Mouse (Mus musculus) liver, adult 2 months (tissue): ENCODE data around the gene D030056L22Rik.

Source experiments
- CTCF ChIP-seq: fragments of 200-500 bp; IDR thresholded peaks from 2 replicates; pipeline ENCODE4 v1.5.1; 2011; ENCODE audit warnings: low read depth, low read length, control low read depth
- POLR2A ChIP-seq: fragments of 200-500 bp; IDR thresholded peaks from 2 replicates; pipeline ENCODE4 v1.6.1; 2011; ENCODE audit warnings: low read length, control low read depth; ENCODE audit not compliant: insufficient read depth; ENCODE audit errors: extremely low read depth

DNA sequence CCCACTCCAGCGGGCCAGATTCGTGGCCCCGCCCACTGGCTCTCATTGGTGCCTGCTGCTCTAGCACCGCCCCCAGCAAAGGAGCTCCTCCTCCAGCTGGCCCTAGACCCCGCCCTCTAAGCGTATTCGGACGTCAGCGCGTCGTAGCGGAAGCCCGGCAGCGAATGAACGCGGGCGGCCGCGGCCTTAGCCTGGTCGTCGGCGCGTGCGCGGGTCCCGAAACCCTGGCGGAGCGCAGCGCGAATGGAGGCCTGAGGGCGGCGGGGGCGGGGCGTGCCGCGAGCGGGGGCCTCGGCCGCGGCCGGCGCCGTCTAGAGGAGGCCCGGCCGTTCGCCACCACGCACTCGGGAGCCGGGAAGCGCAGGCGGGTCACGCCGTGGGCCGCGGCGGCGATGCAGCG is 42.4 kb upstream of the D030056L22Rik start, which contains the start of gene Carnmt1:
- TF ChIP-seq POLR2A: no peak
- TF ChIP-seq CTCF: no peak
